Mouse (Mus musculus) heart, adult 9 months (tissue): ENCODE measurements around the gene Mrnip.
"Not testable (repeated sequence)": the region's sequence is repeated elsewhere in the genome, so short reads cannot be mapped to it uniquely, and the experiment has no call there.

Experiments
- DNase-seq, 2 experiments: peaks; one replicate each; pipeline ENCODE4 v3.0.0; 2022; ENCODE audit warnings: low spot score in 2 of 2

Gene Mrnip

DNA sequence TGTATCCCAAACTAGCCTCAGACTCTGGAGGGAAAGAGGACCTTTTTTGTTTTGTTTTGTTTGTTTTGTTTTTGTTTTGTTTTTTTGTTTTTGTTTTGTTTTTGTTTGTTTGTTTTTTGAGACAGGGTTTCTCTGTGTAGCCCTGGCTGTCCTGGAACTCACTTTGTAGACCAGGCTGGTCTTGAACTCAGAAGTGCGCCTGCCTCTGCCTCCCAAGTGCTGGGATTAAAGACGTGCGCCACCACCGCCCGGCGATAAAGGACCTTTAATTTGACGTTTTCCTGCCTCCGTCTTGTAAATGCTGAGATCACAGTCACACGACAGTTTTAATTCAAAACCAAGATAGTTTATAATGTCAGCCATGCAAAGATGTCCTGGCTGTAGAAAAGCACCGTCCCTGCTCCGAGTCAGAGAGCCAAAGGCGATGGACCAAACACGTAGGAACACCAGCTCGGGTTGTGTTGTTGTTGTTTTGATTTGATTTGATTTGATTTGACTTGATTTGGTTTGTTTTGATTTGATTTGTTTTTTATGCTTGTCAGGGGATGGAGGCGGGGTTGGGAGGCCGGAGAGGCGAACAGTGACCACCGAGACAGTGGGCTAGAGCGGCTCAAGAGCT, at the start of gene Mrnip:
TSS of gene Mrnip (plus strand) at position 334 of the 619 bp plus-strand sequence.
- not testable (repeated sequence) for DNase-seq

DNA sequence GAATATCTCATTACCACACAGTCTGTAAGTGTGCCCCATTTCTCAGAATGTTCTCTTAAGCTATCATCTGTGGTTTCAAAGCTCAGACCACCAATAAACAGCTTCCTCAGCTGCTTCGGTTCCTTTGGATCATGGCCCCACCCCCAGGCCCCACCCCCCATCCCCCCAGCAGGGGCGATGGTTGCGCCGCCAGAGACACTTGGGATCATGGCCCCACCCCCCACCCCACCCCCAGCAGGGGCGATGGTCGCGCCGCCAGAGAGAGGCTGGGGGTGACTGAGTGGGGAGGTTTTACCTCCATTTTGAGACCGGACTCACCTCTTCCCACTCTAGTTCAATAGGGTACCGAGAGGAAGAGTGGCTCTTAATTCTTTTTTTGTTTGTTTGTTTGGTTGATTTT, 46.5 kb upstream of the Mrnip start:
- no peak for DNase-seq

DNA sequence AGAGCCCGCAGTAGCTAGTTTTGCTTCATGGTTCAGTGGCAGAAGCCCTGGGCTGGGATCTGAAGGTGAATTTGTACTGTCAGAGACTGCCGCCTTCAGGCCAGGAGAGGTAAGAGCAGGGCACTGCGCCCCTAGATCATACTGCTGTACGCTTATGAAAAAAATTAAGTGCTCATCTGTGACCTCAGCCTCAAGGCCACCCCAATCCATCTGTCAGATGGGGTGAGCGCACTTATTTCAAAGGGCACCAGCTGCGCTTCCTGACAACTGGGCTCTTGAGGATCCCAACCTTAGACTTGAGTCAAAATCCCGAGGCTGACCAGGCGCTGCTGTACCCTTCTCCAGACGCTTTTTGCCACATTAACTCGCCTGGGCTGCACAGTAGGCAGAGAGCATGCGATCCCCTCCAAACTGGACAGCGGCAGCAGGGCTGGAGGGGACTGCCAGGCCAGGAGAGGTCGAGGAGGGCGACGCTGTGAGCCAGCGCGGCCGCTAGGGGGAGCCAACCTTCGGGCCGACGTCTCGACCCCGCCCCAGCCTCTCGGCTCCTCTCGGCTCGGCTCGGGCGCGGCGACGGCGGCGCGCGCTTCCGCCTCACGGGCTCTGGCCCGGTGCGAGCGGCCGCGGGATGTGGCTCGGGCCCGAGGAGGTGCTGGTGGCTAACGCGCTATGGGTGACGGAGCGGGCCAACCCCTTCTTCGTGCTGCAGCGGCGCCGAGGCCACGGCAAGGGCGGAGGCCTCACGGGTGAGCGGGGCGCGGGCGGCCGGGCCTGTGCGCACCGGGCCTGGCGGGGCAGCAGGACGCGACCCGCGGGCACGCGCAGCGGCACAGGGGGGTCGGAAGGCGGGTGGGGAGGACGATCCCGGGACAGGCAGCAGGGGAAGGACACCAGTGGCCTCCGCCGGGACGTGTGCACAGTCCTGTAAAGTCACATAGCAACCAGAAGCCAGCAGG, 43.2 kb upstream of the Mrnip start, which contains the start of gene Tbc1d9b:
TSS of gene Tbc1d9b (plus strand) at position 586 of the 956 bp plus-strand sequence.
- DNase-seq = peak; percentile 86 to 89

DNA sequence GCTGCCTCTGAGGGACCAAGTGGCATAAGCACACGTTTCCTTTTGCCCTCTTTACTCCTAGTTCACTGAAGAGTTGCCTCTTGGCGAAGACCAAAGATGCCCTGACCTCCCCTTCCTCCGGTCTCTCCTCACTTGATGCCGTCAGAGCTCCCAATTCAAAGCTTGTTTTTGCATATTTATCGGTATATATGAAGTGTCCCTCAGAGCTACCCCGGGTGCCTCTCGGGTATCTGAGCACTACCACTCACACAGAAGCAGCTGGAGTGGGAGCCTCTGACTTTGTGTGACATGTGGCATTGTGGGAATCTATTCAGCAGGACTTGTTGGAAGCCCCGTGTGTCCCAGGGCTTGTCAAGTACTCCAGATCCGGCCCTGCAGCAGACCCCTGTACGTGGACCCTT, 42.4 kb upstream of the Mrnip start:
- no peak for DNase-seq

DNA sequence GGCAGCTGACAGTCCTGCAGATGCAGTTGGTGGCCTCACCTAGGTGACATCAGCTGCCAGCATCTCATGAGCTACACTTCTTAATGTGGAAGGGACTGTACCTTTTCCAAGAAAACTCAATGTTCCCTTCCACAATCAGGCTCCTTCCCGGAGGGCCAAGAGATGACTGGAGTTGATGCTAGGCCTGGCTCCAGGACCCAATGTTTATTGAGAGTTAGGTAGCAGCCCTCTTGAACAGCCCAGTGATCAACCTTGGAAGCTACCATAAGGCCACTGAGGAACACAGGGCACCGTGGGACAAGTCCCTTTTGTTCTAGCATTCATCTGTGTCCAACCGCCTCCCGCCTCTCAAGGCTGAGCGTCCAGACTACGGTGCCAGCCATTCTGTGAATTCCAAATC, 42.0 kb upstream of the Mrnip start:
- DNase-seq = no peak

DNA sequence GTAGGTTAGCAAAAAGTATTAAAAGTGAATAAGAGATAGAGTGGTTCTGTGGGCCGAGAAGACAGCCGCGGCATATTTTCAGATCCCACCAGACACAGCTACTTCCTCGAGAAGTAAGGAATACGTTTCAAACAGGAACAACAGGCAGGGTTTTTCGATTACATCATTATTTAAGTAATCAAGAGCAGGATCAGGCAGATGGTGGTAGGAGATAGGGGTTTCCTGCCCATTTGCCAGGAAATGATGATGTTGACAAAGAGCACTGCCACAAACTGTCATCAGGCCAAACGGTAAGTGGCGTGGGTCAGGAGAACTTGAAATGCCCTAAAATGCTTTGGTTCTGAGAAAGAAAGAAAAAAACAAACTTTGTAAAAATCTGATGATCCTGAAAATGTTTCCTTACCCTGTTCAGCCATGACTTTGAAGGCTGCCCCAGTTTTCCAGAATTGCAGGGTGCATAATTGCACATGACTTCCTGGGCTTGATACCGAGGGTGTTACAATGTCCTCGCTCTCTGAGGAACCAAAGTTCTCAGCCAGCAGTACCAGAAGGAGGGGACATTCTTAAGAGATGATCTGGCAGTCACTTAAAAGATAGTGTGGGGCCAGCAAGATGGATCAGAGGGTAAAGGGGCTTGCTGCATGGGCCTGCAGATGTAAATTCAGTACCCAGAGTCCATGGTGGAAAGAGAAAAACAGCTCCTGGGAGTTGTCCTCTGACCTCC, 39.9 kb upstream of the Mrnip start:
- peak in 1 of 2 experiments; percentile 38 for DNase-seq

DNA sequence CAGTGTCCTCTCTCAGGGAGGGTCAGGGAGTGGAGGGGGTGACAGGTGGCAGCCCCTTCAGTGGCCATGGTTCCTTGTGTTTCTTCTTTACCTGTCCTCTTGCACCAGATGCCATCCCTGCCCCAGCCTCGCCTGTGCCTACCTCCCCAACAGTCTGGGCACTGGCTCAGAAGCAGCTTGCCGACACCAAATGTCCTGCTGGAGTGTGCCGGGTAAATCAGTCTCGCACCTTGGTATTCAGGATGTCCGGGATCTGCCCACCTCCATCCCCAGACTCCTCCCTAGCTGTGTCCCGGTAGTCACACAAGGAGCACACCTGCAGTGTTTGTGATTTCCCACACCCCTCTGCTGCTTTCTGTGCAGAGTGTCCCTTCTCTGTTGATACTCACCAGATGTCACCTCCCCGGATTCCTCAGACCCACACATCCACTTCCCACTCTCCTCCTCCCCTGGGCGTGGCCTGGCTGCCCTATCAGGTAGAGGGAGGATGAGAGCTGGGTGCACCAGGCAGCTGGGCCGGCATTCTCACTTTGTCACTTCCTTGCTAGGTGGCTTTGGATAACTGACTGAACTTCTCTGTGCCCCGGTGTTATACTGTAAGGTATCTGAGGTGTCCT, 35.9 kb upstream of the Mrnip start:
- no peak for DNase-seq

DNA sequence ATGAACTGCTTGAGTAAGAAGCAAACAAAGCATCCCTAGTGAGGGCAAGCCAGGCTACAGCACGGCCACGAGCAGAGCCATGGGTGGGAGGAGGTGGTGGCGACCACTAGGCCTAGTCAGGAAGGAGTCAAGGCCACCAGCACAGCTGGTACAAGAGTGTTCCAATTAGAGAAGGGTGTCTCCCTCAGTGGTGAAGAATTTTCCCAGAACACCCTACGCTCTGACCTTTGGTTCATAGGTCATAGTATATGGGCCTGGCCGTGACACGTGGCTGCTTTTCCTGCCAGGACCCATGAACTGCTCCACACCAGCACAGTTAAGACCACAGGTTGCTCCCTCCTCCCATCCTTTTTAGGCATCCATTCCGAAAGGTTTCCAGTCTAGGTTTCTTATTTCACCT, 34.7 kb upstream of the Mrnip start:
- DNase-seq = no peak

DNA sequence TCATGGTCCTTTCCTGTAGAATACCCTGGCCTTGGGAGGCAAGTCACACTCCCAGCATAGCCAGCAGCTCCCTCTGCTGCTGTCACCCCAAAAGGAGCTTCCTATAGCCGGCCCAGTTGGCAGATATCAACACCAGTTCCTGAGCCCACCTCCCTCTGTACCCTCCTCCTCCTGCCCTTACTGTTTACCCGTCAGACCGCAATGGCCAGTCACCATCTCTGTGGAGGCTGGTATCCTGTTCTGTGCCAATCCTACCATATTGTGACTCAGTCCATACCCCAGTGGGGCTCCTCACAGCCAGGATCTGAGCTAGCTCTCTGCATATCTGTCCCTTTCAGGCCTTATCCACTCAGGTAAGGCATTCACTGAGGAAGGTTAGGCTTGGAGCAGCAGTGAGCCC, 28.7 kb upstream of the Mrnip start:
- DNase-seq = no peak

DNA sequence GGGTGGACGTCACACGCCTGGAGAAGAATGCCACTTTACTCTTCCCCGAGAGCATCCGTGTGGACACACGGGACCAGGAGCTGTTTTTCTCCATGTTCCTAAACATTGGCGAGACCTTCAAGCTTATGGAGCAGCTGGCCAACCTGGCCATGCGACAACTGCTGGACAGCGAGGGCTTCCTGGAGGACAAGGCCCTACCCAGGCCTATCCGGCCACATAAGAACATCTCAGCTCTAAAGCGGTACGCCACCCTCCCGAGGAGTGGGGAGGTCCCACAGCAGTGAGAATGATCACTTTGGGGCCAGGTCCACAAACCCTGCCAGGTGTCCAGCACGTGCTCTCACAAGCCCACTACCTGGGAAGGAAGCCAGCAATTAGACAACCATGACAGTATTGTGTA, 28.1 kb upstream of the Mrnip start:
- DNase-seq = no peak

DNA sequence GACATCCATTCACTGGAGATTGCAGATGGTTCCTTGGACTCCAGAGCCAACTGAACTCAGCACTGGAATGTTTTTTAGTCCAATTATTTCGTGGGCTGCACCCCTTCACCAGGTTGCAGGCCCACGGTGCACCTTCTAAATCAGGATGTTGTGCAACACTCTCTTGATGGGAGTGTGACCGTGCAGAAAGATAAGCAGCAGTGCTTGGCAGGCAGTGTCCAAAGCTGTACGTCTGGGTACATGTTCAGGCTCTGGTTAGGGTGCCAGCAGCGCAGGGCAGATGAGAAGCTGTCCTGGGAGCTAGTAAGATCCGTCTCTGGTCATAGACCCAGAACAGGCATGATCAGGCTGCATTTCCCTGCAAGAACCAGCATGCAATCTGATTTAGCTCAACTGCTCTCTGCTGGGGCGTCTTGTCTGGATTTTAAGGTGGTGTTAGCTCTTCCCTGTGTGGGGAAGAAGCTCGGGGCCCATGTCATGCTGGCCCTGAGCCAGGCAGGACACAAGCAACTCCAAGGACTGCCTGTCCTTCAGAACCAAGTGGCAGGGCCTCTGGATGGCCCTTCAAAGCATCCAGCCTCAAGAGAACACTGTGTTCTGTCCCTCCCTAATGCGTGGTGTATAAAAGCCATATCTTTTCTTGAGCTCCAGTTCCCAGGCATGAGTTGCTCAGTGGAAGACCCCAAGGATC, 26.8 kb upstream of the Mrnip start:
- DNase-seq = peak; percentile 47 to 65

DNA sequence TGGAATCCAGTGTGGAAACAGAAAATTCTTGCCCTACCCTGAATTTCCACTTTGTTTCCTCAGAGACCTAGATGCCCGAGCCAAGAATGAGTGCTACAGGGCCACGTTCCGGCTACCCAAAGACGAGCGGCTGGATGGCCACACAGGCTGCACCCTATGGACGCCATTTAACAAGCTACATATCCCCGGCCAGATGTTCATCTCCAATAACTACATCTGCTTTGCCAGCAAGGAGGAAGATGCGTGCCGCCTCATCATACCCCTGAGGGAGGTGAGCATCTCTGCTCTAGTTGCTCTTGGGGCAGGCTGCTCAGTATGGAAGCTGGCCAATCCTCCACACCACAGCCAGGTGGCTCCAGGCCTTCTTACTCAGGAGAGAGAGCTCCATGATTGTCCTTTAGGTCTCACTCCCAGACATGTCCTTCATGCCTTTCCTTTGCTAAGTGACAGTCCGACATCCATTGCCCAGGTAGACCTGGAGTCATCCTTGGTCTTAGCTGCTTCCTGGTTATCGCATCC, 26.2 kb upstream of the Mrnip start:
- DNase-seq = no peak

DNA sequence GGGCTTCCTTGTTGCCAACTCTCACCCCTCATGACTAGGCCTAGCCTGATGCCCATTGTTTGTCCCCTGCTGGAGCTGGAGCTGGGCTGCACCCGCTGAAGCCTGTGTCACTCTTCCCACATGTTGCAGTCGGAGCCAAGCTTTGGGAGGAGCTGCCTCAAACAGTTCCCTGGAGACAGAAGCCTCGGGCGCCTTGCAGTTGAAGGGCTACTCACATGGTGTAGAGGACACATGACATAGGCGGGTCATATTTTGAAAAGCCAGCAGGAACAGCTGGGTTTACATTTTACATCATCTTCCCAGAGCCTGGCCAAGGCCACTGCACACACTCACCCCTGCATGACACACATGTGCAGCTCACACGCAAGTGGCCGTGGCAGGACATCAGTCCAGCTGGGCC, 25.0 kb upstream of the Mrnip start:
- DNase-seq = peak; percentile 66 to 81

DNA sequence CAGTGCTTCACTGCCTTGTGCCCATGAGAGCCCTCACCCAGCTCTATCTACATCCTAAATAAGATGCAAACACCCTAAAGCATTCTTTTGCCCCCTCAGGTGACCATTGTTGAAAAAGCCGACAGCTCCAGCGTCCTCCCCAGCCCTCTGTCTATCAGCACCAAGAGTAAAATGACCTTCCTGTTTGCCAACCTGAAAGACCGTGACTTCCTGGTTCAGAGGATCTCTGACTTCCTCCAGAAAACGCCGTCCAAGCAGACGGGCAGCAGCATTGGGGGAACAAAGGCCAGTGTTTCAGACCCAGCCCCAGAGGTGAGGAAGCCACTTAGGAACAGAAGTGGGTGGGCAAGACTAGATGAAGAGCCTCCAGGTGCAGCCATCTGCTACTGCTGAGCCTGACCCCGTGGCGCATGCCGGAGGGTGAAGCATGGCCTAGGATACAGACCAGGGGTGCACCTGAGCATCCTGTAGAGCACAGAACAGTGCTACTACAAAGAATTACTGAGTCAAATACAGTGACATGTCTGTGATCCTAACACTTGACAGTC, 24.6 kb upstream of the Mrnip start:
- no peak for DNase-seq

DNA sequence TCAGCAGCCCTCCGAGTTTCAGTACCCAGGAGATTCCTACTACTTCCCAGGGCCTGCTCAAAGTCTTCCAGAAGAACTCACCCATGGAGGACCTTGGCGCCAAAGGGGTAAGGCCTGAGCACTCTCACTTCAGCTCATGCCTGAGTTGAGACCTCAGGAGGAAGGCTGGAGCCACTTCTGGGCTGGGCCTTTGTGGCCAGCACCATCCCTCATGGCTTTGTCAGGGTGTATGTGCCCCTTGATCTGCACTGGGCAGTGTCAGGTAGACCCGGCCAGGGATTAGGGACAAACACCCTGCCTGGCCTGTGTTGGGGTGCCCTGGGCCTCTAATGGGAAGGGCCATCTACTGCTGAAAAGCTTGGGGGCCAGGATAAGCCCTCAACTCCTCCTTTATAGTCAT, 22.9 kb upstream of the Mrnip start:
- no peak for DNase-seq

DNA sequence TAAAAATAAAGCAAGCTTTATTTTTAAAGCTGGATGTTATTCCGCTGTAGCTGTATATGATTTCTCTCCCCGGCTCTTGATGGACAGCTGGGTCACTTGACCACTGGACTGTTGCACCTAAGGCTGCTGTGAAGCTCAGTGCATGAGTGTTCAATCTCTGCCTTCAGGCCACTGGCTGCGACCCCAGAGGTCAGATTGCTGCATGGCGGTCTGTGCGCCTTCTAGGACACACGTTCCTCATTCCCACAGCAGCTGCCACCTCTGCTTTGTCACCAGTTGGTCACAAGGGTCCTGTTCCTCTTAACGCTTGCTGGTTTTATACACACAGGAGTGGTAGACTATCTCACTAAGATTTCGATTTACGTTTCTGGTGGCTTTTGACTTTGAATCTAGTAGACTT, 20.1 kb upstream of the Mrnip start:
- no peak for DNase-seq

DNA sequence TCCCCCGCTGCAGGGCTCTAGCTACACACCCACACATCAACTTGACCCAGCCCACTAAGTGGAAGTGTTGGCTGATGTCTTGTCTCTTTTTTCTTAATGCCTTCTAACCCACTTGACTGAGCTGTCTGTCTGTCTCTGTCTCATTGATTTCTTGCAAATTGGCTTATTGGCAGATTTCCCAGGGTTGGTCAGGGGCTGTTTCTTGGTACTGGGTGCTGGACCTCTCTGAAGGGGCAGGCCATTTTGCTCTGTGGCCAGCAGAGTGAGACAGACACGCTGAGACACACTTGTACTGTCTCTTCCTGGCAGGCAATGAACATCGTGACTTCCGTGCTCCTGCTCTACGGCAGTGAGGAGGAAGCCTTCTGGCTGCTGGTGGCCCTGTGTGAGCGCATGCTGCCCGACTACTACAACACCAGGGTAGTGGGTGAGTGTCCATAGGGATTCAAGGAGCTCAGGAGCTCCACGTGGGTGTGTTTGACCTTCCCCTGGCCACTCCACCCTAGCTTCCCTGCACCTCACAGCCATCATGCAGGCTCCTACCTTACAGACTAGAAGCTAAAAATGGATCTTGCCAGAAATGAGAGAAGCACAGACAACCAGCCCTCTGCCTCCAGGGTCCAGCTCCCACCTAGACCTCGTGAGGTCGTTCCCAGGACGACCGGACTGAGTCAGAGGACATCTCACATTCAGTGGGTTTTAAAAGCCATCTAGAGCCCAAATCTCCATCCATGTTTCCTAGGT, 19.3 kb upstream of the Mrnip start:
- no peak for DNase-seq

DNA sequence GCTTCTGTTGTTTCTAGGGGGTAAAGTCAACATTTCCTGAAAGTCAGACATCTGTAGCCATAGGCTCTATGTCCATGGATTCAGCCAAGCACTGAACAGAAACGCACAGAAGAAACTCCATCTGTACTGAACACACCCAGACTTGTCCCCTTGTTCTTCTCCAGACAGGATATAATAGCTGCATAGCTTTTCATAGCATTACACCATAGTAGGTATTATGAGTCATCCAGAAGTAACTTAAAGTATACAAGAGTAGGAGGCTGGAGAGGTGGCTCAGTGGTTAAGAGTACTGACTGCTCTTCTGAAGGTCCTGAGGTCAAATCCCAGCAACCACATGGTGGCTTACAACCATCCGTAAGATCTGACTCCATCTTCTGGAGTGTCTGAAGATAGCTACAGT, 18.5 kb upstream of the Mrnip start:
- no peak for DNase-seq

DNA sequence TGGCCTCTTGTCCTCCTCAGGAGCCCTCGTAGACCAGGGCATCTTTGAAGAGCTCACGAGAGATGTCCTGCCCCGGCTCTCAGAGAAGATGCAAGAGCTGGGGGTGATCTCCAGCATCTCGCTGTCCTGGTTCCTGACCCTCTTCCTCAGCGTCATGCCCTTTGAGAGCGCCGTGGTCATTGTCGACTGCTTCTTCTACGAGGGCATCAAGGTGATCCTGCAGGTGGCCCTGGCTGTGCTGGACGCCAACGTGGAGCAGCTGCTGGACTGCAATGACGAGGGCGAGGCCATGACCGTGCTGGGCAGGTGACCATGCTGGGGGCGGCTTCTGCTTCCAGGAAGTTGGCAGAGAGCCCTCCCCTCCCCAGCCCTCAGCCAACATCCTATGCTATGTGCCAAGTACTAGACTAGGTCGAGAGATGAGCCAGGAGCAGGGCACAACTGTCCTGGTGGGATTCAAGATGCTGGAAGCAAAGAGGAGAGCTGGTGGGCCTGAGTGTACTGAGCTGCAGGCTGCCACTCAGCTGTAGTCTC, 17.5 kb upstream of the Mrnip start:
- DNase-seq = no peak

DNA sequence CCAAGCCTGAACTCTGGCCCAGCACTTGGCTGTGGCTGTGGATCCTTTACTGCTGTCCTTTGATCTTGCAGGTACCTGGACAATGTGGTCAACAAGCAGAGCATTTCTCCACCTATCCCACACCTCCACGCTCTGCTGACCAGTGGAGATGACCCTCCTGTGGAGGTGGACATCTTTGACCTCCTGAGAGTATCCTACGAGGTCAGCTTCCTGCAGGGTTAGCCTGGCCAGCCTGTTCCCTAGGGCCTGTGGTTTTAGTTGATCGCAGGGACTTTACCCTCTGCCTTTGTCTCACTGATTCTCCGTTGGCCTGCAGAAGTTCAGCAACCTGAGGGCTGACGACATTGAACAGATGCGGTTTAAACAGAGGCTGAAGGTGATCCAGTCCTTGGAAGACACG, 15.9 kb upstream of the Mrnip start:
- no peak for DNase-seq
